Mouse (Mus musculus) limb, embryonic 13.5 days (tissue): ENCODE data around the gene Map3k1. TPM values are rescaled to one million over a fixed set of nuclear protein-coding genes. Genes with fewer than 3 reads are reported as not detected.

ENCODE experiments used
- ATAC-seq: fragments of 200-750 bp; cut with Nextera tagmentation; 2 replicates; pipeline ENCODE4 v1.8.0; 2017; ENCODE audit warnings: low read depth, moderate number of reproducible peaks, moderate TSS enrichment; ENCODE audit not compliant: low FRiP score
- H3K27ac ChIP-seq: fragments of 300-500 bp; sonication (generic); 2 replicates; pipeline ENCODE4 v1.5.1; 2015; ENCODE audit warnings: inconsistent platforms, mild to moderate bottlenecking, moderate library complexity
- H3K27me3 ChIP-seq: fragments of 300-500 bp; sonication (generic); 2 replicates; pipeline ENCODE4 v1.6.1; 2015; ENCODE audit warnings: mild to moderate bottlenecking, inconsistent platforms
- H3K36me3 ChIP-seq: fragments of 300-500 bp; sonication (generic); 2 replicates; pipeline ENCODE4 v1.6.1; 2015; ENCODE audit warnings: inconsistent platforms, mild to moderate bottlenecking, moderate library complexity
- H3K4me1 ChIP-seq: fragments of 300-500 bp; sonication (generic); 2 replicates; pipeline ENCODE4 v1.6.1; 2015; ENCODE audit warnings: inconsistent platforms
- H3K4me2 ChIP-seq: fragments of 300-500 bp; sonication (generic); replicated peaks from 2 replicates; pipeline ENCODE4 v1.6.1; 2015; ENCODE audit warnings: inconsistent platforms, mild to moderate bottlenecking, moderate library complexity
- H3K4me3 ChIP-seq: fragments of 300-500 bp; sonication (generic); 2 replicates; pipeline ENCODE4 v1.5.1; 2015; ENCODE audit warnings: moderate library complexity, mild to moderate bottlenecking, inconsistent platforms
- H3K9ac ChIP-seq: fragments of 300-500 bp; sonication (generic); 2 replicates; pipeline ENCODE4 v1.6.1; 2015; ENCODE audit warnings: mild to moderate bottlenecking, inconsistent platforms
- H3K9me3 ChIP-seq: fragments of 300-500 bp; sonication (generic); 2 replicates; pipeline ENCODE4 v1.6.1; 2016; ENCODE audit warnings: inconsistent platforms
- WGBS: fragments of 180-500 bp; shearing (Covaris S2); methylation state at CpG from one replicate; pipeline ENCODE4 v1.1.7; 2015; 5-methylcytosine and 5-hydroxymethylcytosine counted together
- polyA plus RNA-seq: library from polyadenylated mRNA; unstranded; fragments of >200 nt; fragmentation: Nextera tagmentation; extraction: Ambion mirVana; gene quantifications from 2 replicates; pipeline ENCODE4 v1.2.1, GENCODE M21; 2015

Map3k1 gene
- polyA plus RNA-seq, 1 experiment from 2014 or later: 14.2 TPM

DNA sequence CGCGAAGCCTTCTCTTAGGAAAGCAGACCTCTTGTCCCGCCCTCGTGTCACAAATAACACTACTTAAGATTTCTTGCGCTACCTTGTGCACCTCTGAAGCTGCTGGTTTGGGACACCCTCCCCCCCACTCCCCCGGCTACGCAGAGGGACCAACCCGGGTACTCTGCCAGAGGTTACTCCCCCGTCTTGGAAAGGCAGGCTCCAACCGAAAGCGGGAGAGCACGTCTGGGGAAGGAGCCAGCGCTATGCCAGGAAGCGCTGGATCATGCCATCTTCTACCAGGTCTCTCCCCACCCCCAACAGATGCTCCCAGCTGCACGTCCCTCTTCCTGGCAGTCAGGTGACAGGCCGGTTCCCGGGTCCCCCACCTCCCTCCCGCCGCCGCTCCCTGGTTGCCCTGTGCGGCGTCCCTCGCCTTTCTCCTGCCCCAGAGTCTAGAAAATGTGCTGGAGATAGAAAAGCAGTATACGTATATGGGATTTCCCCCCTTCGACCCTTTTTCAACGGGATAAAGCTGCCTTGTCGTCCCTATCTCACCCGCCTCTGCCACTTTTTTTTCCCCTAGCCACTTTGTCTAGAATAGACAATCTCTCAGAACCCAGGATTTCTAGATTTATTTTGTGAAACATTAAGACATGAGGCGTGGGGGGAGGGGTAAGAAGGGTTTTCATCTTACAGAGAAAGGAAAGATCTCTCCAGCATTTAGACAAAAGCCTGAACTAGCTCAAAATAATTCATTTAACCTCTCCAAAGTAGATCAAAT is 854 bp upstream of the Map3k1 start:
- Histone ChIP-seq H3K4me1 (peaks cover 17% of the 10 kb centered on the region), H3K27me3 (peaks cover 11% of the 10 kb centered on the region), H3K9me3 (no peaks in the 10 kb centered on the region), H3K36me3 (no peaks in the 10 kb centered on the region), H3K4me2 (peak overlapping the region; percentile 93), H3K4me3 (peak overlapping the region; percentile 94), H3K27ac (peak overlapping the region; percentile 39; the same call in 1 of the 2 replicates), H3K9ac (peak overlapping the region; percentile 74)
- ATAC-seq: peak; percentile 43
- 1% methylated on average over 29 of the region's 29 CpGs for WGBS

DNA sequence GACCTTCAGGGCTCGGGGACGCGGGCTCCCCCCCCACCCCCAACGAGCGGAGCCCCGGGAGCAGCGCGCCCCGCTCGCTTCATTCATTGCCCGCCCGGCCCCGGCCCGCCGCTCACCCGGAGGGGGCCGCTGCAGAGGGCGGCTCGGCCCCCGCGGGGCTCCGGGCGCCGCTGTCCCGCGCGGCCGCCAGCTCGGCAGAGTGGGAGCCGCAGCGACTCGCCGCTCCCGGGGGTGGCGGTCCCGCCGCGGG is 481 bp downstream of the Map3k1 start:
- peak overlapping the region; percentile 94 for H3K4me3 ChIP-seq
- peak overlapping the region; percentile 87 for H3K9ac ChIP-seq
- H3K9me3 ChIP-seq: no peaks in the 10 kb centered on the region
- peaks cover 29% of the 10 kb centered on the region for H3K4me1 ChIP-seq
- H3K27ac ChIP-seq: peak overlapping the region; percentile 95
- H3K27me3 ChIP-seq: peaks cover 11% of the 10 kb centered on the region
- ATAC-seq: peak; percentile 45
- under 1% methylated on average over 28 of the region's 38 CpGs for WGBS
- H3K36me3 ChIP-seq: no peaks in the 10 kb centered on the region
- peak overlapping the region; percentile 97 for H3K4me2 ChIP-seq

DNA sequence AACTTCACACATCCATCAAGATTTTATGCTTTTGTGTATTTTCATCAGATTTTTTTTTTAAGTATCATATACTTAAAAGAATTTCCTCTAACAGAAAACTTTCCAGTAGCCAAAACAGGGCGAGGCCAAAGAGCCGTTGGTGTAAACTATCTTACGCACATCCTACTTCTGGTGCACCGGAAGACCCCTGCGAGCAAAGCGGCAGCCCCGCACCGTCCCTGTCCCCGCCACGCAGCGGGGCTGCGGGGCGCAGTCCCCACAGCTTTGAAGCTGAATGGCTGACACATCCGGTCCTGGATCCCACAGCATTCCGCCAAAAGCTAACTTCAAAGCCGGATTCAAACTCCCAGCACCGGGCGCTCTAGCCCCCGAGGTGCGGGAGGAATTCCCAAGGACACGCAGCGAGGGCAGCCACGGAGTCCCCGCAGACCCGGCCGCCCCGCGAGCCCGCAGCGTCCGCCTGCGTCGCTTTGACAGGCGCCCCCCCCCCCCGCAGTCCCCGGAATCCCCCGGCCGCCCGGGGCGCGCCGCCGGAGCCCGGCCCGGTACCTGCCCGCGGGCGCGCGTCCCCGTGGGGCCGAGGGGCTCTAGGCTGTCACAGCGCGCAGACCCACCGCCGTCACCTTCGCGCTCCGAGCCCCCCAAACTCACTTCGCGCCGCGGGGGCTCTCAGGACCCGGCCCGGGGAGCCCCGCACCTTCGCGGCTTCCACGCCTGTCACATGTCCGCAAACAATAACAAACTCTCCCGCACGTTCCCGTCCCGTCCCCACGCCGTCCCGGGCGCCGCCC is 1.0 kb downstream of the Map3k1 start:
- Histone ChIP-seq H3K4me2 (peak overlapping the region; percentile 97), H3K27ac (peak overlapping the region; percentile 95), H3K4me1 (peaks cover 34% of the 10 kb centered on the region), H3K9ac (peak overlapping the region; percentile 87), H3K4me3 (peak overlapping the region; percentile 94), H3K27me3 (peaks cover 11% of the 10 kb centered on the region), H3K9me3 (no peaks in the 10 kb centered on the region), H3K36me3 (no peaks in the 10 kb centered on the region)
- peak; percentile 29 for ATAC-seq
- under 1% methylated on average over 60 of the region's 79 CpGs for WGBS

DNA sequence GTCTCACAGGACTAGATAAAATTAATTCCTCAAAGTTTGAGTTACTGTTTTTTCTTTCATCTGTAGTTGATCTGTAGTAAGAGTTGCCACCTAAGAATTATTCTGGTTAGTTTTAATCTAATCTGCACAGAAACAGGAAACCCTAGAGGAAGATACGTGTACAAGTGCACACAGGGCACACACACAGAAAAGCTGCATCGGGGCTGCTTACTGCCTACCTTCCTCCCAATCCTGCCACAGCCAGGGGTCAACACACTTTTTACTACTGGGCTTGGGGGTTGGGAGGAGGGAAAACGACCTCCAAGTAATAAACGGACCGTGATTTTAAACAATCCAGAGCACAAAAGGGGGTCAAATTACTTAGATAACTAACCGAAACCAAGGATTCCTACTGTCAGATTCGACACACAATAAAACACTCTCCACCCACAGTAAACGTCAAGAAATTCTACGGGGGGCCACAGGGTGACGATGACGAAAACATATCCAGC is 1.6 kb downstream of the Map3k1 start:
- Histone ChIP-seq H3K36me3 (no peaks in the 10 kb centered on the region), H3K4me1 (peaks cover 39% of the 10 kb centered on the region), H3K9ac (peak overlapping the region; percentile 87), H3K9me3 (no peaks in the 10 kb centered on the region), H3K27ac (no peak overlapping the region; the same call in 1 of the 2 replicates), H3K4me3 (peak overlapping the region; percentile 94), H3K4me2 (peak overlapping the region; percentile 97), H3K27me3 (peaks cover 11% of the 10 kb centered on the region)
- WGBS: under 1% methylated on average over 11 of the region's 11 CpGs
- no peak for ATAC-seq

DNA sequence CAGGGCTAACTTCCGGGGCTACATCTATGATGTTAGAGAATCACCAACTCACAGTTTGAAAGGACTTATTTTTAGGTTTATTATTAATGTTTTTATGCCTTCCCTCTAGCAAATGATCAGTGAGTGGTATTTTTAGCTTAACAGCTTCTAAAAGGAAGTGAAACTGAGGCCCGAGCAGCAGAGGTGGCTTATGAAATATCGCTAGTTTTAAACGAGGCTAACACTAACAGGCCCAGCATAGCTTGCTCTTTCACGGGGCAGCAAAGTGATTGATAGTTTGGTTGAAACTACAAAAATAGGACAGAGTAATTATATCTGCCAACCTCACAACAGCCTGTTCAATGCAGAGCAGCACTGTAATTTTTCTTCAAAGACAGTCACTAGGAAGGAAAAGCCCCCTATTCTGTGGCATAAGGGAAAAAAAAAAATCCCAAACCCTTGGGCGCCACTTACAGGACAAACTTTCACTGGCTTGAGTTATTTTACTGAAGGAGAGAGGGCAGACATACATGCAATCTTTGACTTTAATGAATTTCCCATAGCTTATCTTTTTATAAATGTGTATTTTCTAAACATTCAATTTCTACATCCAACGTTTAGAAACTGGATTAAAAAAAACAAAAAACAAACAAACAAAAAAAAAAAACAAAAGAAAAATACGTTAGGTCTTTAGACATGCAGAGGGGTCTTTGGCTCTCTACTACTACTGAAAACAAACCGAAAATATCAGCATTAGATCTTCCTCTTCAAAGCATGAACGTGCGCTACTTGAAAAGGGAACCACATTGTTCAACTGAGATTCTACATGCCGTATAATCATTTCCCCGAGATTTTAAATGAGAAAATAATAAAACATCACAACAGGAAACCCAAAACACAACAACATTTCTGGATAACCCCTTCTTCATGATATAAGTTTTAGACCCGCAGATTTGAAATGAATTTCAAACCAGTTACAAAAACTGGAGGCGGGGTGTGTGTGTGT is 2.8 kb downstream of the Map3k1 start:
- no peak overlapping the region for H3K4me3 ChIP-seq
- no peaks in the 10 kb centered on the region for H3K9me3 ChIP-seq
- peaks cover 50% of the 10 kb centered on the region for H3K4me1 ChIP-seq
- H3K36me3 ChIP-seq: no peaks in the 10 kb centered on the region
- no peak overlapping the region for H3K27ac ChIP-seq
- ATAC-seq: no peak
- 51% methylated on average over 15 of the region's 15 CpGs for WGBS
- no peak overlapping the region for H3K9ac ChIP-seq
- H3K4me2 ChIP-seq: peak overlapping the region; percentile 97
- peaks cover 8% of the 10 kb centered on the region for H3K27me3 ChIP-seq

DNA sequence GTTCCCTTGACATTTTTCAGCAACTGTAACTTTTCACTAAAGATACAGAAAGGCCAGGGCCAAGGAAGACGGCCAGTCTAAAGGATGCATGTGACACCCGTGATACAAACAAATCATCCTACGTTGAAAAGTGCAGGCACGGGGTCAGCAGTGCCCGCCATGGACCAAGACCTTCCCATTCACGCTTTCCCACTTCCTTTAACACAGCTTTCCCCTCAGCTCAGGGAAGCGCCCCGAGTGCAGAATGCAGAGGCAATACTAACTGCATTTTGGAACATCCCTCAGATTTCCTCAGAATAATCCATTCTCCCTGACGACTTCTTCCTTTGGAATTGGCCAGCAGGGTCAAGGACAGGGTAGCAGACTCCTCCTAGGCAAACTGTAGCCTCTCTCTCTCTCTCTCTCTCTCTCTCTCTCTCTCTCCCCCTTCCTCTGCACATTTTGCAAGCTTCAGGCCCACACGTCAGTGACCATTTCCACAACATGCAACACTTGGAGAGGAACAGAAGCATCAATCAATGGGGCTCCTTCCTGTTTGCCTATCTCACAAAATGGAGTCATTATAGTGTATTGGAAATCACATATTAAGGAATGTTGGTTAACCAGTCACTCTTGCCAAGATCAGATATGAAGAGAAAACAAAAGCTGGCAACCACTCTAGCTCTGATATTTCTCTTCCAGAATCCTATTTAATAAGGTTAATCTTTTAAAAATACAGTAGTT is 3.7 kb downstream of the Map3k1 start:
- H3K27me3 ChIP-seq: peaks cover 2% of the 10 kb centered on the region; the same call in 1 of the 2 replicates
- no peaks in the 10 kb centered on the region for H3K9me3 ChIP-seq
- WGBS: 62% methylated on average over 10 of the region's 10 CpGs
- no peak overlapping the region for H3K27ac ChIP-seq
- H3K9ac ChIP-seq: no peak overlapping the region
- H3K4me2 ChIP-seq: peak overlapping the region; percentile 27; the same call in 1 of the 2 replicates
- ATAC-seq: no peak
- H3K4me1 ChIP-seq: peaks cover 57% of the 10 kb centered on the region
- H3K36me3 ChIP-seq: no peaks in the 10 kb centered on the region
- H3K4me3 ChIP-seq: no peak overlapping the region

DNA sequence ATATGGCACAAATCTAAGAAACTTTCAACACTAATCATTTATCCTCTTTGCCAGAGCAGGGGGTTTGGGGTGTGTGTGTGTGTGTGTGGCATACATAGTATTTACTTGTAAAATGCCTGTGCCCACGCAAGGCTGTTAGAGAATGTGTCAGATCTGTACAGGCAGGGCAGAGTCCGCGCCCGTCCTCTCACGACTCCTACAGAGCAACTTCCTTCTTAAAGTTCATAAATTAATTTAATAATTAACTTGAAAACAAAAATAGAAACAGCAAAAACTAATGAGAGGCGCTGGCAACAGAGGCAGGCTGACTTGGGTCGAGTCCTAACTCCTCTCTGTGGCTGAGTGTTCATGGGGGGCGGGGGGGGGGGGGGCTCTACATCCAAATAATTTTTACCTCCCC is 4.6 kb downstream of the Map3k1 start:
- Histone ChIP-seq H3K4me3 (no peak overlapping the region), H3K9ac (no peak overlapping the region), H3K4me1 (peaks cover 62% of the 10 kb centered on the region), H3K9me3 (no peaks in the 10 kb centered on the region), H3K4me2 (no peak overlapping the region), H3K27ac (no peak overlapping the region), H3K36me3 (no peaks in the 10 kb centered on the region), H3K27me3 (no peaks in the 10 kb centered on the region)
- WGBS: 66% methylated on average over 8 of the region's 8 CpGs
- ATAC-seq: no peak

DNA sequence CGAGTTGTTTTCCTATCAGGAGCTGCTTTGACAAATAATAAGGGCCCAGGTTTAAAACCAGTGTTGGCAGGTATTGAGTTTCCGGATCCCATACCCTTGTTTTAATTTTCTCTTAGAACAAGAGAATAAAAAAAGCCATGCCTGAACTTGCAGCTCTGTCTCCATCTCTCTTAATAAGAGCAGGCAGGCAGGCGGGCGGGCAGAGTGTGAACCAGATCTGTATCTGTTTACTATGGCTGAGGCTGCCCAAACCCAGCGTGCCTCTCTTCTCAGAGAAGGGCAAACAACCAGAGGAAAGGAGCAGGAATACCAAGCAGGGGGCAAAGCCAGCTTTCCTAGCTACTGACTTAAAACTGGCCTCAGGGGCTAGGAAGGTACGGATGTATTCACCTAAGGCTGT is 5.3 kb downstream of the Map3k1 start:
- Histone ChIP-seq H3K9me3 (no peaks in the 10 kb centered on the region), H3K4me2 (no peak overlapping the region), H3K4me1 (peaks cover 66% of the 10 kb centered on the region), H3K4me3 (no peak overlapping the region), H3K27me3 (no peaks in the 10 kb centered on the region), H3K27ac (no peak overlapping the region), H3K36me3 (no peaks in the 10 kb centered on the region), H3K9ac (no peak overlapping the region)
- ATAC-seq: no peak
- WGBS: 59% methylated on average over 6 of the region's 6 CpGs

DNA sequence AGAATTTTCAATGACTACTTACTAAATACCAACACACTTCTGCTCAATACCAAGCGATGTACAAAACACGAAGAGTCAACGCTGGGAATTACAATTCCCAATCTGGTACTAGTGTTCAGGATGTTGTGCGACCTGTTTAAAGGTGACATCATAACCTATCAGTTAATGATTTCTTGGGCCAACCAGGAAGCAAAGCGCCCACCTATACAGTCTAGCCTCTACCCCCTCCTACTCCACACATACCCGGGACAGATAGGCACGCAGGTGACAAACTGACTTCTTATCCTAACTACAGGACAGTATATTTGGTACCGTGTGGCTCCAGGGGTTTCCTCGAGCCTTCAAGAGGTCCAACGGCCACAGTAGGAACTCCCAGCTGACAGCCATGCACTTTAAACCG is 5.9 kb downstream of the Map3k1 start:
- Histone ChIP-seq H3K4me2 (no peak overlapping the region), H3K4me1 (peaks cover 72% of the 10 kb centered on the region), H3K4me3 (no peak overlapping the region), H3K27me3 (no peaks in the 10 kb centered on the region), H3K27ac (no peak overlapping the region), H3K9ac (no peak overlapping the region), H3K36me3 (no peaks in the 10 kb centered on the region), H3K9me3 (no peaks in the 10 kb centered on the region)
- 81% methylated on average over 11 of the region's 11 CpGs for WGBS
- ATAC-seq: no peak

DNA sequence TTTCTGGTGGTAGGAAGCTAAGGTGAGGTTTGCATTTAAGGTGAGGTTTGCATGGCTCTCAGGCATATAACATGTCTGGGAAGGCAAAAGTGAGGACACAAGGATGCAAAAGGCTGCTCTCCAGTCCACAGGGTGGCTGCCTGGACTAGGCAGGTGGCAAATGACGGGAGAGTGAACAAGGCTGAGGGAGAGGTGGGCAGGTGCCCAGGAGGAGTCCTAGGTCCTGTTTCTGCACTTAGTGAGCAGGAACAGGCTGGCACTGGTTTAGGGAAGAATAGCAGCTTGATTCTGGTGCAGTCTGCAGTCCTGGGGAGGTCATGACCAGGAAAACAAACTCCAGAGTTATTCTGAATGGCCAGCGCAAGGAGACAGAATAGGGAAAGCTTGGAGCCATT is 6.5 kb downstream of the Map3k1 start:
- no peak overlapping the region for H3K27ac ChIP-seq
- H3K4me2 ChIP-seq: no peak overlapping the region
- no peak overlapping the region for H3K4me3 ChIP-seq
- no peaks in the 10 kb centered on the region for H3K36me3 ChIP-seq
- peaks cover 77% of the 10 kb centered on the region for H3K4me1 ChIP-seq
- no peaks in the 10 kb centered on the region for H3K27me3 ChIP-seq
- no peak for ATAC-seq
- no peaks in the 10 kb centered on the region for H3K9me3 ChIP-seq
- H3K9ac ChIP-seq: 0 out of 2 replicates have a peak overlapping the region, but pooled peaks have one; percentile 19
- WGBS: 86% methylated on average over 2 of the region's 2 CpGs

DNA sequence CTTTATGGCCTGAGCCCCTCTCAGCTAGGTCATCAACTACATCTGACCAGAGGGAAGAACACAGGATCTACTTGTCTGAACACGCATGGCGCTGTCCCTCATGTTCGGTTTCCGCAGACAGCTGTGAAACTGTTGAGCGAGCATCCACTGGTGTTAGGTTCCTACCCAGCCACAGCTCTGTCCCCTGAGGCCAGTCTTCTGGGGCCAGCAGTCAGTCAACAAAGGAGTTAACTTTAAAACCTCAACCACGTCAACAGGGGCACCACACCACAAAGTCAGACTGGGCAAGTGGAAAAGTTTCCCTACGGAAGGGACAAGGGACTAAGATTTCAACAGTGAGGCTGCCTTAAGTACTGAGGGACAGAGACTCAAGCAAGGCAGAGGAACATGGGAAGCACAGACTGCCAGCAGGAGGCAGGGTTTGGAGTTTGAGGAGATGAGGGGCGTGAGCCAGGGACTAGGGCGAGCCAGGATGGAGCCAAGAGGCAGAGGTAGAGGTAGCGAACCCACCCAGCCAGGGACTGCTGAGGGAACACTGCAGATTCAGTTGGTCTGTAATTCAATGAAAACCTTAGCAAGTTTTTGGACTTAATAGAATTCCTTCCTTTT is 7.0 kb downstream of the Map3k1 start:
- Histone ChIP-seq H3K4me2 (no peak overlapping the region), H3K4me1 (peaks cover 78% of the 10 kb centered on the region), H3K36me3 (no peaks in the 10 kb centered on the region), H3K27me3 (no peaks in the 10 kb centered on the region), H3K27ac (no peak overlapping the region; the same call in 1 of the 2 replicates), H3K9me3 (no peaks in the 10 kb centered on the region), H3K4me3 (no peak overlapping the region), H3K9ac (0 out of 2 replicates have a peak overlapping the region, but pooled peaks have one; percentile 19)
- no peak for ATAC-seq
- 55% methylated on average over 10 of the region's 10 CpGs for WGBS
